Mouse (Mus musculus) kidney, postnatal 36 days (tissue): ENCODE data around the gene Tenm4.

Source experiments
- DNase-seq, 2 experiments: peaks; one replicate each; pipeline ENCODE4 v3.0.0; 2021 to 2022; ENCODE audit warnings: mixed read lengths in 2 of 2

Gene Tenm4

DNA sequence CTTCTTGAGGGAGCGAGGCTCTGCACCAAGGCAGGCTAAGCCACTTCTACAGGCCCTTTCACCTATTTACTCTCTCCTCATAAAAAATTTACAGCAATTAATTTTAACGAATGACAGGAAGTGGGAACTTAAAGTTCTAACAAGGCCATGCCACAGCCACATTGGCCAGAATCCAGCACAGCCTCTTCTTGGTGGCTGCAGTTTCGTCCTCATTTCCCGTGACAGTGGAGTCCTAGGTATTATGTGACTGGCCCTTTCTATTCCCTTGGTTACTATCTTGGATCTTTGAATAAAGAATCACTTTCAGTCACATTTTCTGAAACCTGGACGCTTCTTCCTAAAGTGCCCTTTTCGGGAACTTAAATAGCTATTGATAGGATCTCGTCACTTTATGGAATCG, 181.6 kb downstream of the Tenm4 start:
- DNase-seq, result no peak

GRCm38 (mm10) chr7:96356285-96356811, 185.3 kb downstream of the Tenm4 start:
- DNase-seq, result no peak

DNA sequence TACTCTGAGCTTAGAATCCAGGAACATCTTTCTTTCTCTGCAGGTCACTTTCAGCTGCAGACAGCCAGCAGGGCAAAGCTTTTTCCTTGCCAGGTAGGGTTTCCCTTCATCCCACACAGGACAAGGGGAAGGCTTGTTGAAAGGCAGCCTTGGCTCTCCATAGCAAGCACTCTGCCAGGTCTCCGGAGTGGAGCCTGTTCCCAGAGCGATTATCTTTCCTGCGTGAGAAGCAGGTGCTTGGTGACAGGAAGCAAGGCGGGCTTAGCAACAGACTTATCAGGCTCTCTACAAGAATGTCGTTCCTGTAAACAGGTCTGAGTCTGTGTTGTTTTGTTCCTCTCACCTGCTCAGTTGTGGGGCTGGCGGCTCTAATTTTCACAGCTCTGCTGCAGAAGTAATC, 186.5 kb downstream of the Tenm4 start:
- DNase-seq, result no peak

- no peak for DNase-seq
Observed at GRCm38 (mm10) chr7:96363311-96363710, 192.3 kb downstream of the Tenm4 start.

GRCm38 (mm10) chr7:96369947-96370346, 198.9 kb downstream of the Tenm4 start:
- no peak for DNase-seq

- DNase-seq, result no peak
Observed at GRCm38 (mm10) chr7:96374004-96374663, 203.1 kb downstream of the Tenm4 start.

GRCm38 (mm10) chr7:96375507-96375906, 204.5 kb downstream of the Tenm4 start:
- DNase-seq, result no peak

DNA sequence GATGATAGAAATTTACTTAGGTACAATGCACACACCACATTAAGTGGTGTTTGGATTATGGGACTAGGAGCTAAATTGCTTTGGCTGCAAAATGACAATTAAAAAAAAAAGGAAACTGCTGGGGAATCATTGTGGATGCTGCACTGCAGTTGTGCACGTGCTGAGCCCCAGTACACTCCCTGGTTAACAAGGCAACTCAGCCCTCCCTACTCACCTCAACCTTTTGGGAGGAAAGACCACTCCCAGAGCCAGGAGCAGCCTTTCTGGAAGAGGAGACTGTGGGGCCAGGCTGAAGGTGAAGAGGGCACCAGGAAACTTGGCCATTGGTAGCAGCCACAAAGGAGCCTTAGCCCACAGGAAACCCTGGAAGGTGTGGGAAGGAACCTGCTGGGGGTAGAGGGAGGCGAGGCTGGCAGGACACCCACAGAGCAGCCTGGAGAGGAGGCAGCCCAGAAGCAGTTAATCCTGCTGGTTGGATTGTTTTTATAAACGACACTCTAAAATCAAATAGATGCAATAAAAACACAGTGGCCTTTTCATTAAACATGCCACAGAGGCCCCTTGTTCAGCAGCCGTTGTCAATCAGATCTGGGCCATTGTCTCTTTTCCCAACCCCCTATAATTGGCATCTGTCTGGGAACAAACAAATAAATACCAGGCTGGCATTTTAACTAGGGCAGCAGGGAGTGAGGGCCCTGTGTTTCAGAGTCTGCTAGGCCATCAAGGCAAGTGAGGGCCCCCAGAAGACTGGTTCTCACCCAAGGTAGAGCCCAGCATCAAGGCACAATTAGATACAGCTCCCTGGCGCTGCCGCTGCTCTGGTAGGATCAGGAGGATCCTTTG, 212.9 kb downstream of the Tenm4 start:
- no peak for DNase-seq

GRCm38 (mm10) chr7:96384726-96385500, 213.9 kb downstream of the Tenm4 start:
- no peak for DNase-seq

- no peak for DNase-seq
Observed at GRCm38 (mm10) chr7:96385850-96386249, 214.8 kb downstream of the Tenm4 start.

DNA sequence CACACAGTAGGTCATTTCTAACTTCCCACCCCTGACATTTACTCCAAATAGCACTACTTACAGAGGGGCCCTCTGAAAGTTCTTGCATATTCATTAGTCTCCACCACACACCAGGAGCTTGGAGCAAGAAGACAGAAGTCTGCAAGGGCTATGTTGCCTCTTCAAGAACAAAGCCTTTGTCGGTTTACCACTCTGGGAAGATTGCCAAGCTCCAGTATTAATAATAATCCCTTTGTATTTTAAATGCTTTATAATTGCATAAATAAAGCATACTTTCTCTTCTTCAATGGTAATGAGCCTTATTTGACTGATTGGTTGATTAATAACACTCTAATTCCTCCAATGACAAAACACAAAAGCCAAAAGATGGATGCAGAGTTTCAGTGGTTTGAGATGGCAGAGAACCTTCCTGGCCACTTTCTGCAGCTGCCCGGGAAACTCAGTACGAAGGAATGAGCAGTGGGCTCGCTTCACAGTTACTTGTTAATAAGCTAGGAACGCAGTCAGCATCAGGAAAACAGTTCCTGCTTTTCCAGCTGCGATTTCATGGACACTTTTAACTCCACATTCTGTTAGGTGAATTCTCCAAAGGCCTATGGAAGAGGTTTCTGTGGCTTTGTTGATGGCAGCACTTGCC, 219.1 kb downstream of the Tenm4 start:
- no peak for DNase-seq

GRCm38 (mm10) chr7:96390894-96391293, 219.8 kb downstream of the Tenm4 start:
- no peak for DNase-seq

GRCm38 (mm10) chr7:96391797-96392472, 220.9 kb downstream of the Tenm4 start:
- no peak for DNase-seq

DNA sequence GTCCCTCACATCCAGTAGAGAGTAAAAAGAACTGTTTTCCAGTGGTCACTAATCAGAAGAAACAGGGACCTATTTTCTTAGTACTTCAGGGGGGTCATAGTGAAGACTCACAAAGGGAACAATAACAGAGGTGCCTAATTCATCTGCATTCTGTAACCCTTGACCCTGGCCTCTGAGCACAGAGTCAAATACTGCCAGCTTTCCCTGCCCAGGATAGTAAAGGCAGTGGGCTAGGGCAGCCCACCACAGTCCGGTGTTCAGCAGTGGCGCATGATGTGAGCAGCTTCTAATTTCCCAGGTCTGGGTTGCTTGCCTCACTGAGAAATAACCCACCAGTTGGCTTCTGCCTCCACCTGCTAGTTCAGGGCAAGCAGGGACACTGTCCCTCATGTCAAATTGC, 221.6 kb downstream of the Tenm4 start:
- DNase-seq, result no peak

DNA sequence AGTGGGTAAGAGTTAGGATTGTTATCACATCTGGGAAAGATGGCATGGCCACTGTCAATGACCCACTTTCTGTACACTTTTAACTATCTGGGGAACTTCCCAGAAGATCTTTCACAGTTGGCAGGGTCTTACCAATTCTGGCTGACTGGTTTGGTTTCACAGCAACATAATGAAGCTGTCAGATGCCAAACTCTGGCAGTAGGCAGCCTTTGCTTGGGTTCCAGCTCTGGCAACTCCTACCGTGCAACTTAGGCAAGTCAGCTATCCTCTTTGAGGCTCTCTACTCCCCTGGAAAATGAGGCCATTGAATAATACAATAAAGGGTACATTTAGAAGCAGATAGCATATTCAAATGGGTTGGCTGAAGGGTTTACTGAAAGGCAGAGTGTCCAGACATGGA, 226.9 kb downstream of the Tenm4 start:
- DNase-seq, result no peak

DNA sequence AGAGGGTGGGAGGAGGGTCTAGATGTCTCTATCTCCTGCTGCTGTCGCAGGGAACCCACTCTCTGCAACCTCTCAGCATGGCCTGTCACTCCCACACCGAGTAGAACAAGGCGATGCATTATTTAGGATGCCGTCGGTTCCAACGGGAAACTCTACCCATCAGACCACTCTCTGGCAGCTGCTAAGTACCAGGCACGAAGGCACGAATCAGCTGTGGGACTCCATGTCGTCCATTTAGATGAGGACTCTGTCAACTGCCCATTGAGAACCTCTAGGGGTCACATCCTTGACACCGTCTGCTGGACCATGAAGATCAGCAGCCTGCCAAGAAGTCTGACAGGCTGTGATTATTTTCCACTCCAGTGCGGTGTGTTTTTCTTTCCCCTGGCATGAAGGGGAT, 229.4 kb downstream of the Tenm4 start:
- peak; percentile 15 to 18 for DNase-seq

- no peak for DNase-seq
Observed at GRCm38 (mm10) chr7:96406630-96407214, 235.7 kb downstream of the Tenm4 start.

DNA sequence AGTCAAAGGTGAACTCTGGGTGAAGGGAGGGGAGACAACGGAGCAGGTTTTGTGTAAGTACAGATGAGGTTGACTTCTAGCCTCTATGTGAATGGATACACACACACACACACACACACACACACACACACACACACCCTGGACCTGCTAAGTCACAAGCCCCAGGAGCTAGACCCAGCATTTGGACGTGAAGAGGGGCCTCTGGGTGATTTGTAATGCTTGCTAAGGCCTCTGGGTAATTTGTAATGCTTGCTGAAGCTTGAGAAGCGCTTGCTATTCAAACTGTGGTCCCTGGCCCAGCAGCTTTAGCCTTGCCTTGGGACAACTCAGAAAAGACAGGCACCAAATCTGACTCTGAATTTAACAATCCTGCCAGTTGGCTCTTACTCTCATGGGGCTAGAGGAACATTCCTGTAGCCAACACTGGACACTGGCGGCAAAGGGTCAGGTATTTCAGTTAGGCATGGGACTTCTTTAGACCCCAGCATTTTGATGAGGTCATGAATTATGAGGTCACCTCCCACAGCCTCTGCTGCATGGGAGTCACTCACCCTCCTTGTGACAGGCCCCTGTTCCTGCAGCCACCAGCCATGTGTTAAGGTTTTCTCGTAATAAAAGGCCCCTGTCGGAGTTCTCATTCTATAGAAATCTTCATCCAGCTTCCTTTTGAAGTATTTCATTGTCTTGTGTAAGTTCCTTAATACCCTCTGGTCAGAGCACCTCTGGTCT, 237.3 kb downstream of the Tenm4 start:
- DNase-seq, result no peak

DNA sequence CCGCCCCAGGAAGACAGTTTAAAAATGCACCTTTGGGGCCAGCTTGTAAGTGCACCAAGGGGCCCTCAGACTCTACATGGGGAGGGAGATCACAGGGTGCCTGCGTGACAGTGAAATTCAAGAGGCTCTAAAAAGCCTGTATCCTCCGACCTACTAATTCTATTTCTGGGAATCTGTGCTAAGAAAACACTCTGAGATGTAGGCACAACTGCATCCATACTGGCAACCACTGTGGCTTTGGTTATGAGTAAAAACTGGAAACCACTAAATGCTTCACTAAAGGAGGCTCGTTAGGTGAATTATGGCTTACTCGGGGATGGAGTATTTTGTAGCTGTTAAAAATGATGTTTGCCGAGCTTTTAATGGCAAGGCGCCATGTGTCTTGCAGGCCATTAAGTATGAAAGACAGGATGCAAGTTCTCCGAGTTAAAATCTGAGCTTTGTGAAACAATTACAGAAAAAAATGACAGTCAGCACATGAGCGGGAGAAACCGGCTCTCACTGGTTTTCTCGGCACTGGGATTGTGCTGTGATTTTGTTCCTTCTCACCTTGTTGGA, 238.4 kb downstream of the Tenm4 start:
- peak; percentile 12 to 20 for DNase-seq

DNA sequence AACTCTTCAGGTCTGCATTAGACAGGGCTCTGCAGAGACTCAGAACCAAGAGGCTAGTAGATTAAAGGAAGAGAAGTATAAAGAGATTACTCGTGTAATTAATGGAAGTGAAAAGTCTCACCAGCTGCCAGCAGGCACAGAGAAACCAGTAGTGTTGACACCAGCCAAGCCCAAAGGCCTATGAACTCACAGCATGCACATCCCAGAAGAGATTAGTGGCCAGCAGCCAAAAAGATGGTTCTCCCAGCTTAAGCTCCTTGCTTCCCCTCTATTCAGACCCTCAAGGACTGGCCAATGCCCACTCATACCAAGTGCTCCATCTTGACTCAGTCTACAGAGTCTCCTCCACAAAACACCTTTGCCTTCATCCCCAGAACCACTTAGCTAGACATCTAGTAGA, 242.8 kb downstream of the Tenm4 start:
- no peak for DNase-seq
